Mouse (Mus musculus) spleen, adult 2 months (tissue): Measurements from ENCODE around the gene Tbl1xr1.

Experiments
- CTCF ChIP-seq: fragments of 200-500 bp; IDR thresholded peaks from 2 replicates; pipeline ENCODE4 v1.5.1; 2011; ENCODE audit warnings: mild to moderate bottlenecking, inconsistent platforms; ENCODE audit not compliant: insufficient read depth, insufficient read length, insufficient replicate concordance; ENCODE audit errors: extremely low read depth
- POLR2A ChIP-seq: fragments of 200-500 bp; IDR thresholded peaks from 2 replicates; pipeline ENCODE4 v1.6.1; 2011; ENCODE audit warnings: low read depth, low read length, inconsistent platforms

DNA sequence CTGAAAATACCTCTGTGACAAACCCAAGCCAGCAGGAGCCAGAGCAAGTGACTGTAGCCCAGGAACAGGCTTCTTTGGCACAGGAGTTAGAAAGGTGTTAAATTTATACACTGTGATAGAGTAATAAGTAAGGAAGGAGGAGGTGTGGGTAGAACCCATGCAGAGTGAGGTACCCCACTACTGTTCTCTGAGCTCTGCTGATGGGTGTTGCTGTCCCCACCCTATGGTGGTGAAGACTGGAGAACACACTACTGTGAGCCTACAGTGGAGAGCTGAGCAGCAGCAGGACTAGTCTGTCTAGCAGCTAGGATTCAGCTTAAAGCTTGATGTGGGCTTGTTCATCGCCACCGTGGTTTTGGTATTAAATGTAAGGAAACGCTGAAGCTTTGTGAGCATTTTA lies 86.5 kb downstream of the Tbl1xr1 start:
- no peak for TF ChIP-seq CTCF
- TF ChIP-seq POLR2A, result no peak
